Mouse (Mus musculus) kidney, embryonic 14.5 days (tissue): ENCODE measurements around the gene Kcnip4. TPM values are rescaled to one million over a fixed set of nuclear protein-coding genes. Genes with fewer than 3 reads are reported as not detected.

Source experiments
- ATAC-seq: fragments of 200-750 bp; cut with Nextera tagmentation; 2 replicates; pipeline ENCODE4 v1.8.0; 2017; ENCODE audit warnings: moderate number of reproducible peaks, mild to moderate bottlenecking, moderate TSS enrichment, moderate library complexity; ENCODE audit not compliant: low FRiP score, low TSS enrichment
- H3K27ac ChIP-seq: fragments of 300-500 bp; sonication (generic); 2 replicates; pipeline ENCODE4 v1.5.1; 2014; ENCODE audit warnings: low read depth, mild to moderate bottlenecking, low read length, moderate library complexity, mixed read lengths
- H3K27me3 ChIP-seq: fragments of 300-500 bp; sonication (generic); 2 replicates; pipeline ENCODE4 v1.6.1; 2014; ENCODE audit warnings: mild to moderate bottlenecking, low read length; ENCODE audit not compliant: control insufficient read depth, insufficient read depth
- H3K36me3 ChIP-seq: fragments of 300-500 bp; sonication (generic); 2 replicates; pipeline ENCODE4 v1.6.1; 2014; ENCODE audit warnings: low read length, mixed read lengths; ENCODE audit not compliant: control insufficient read depth, insufficient read depth
- H3K4me1 ChIP-seq: fragments of 300-500 bp; sonication (generic); 2 replicates; pipeline ENCODE4 v1.6.1; 2014; ENCODE audit warnings: low read length, mixed read lengths; ENCODE audit not compliant: control insufficient read depth, insufficient read depth
- H3K4me2 ChIP-seq: fragments of 300-500 bp; sonication (generic); replicated peaks from 2 replicates; pipeline ENCODE4 v1.6.1; 2014; ENCODE audit warnings: low read depth, mild to moderate bottlenecking, low read length
- H3K4me3 ChIP-seq: fragments of 300-500 bp; sonication (generic); 2 replicates; pipeline ENCODE4 v1.5.1; 2014; ENCODE audit warnings: mild to moderate bottlenecking, low read length
- H3K9ac ChIP-seq: fragments of 300-500 bp; sonication (generic); 2 replicates; pipeline ENCODE4 v1.6.1; 2014; ENCODE audit warnings: low read depth, mild to moderate bottlenecking, low read length, moderate library complexity
- H3K9me3 ChIP-seq: fragments of 300-500 bp; sonication (generic); 2 replicates; pipeline ENCODE4 v1.6.1; 2016; ENCODE audit warnings: low read length; ENCODE audit not compliant: control insufficient read depth
- whole genome bisulfite sequencing: fragments of 180-500 bp; shearing (Covaris S2); extraction: QIAGEN DNeasy Blood & Tissue Kit; methylation state at CpG from one replicate; pipeline ENCODE4 v1.1.7; 2014; 5-methylcytosine and 5-hydroxymethylcytosine counted together
- polyA plus RNA-seq: library from polyadenylated mRNA; unstranded; fragments of >200 nt; fragmentation: Nextera tagmentation; extraction: Ambion mirVana; gene quantifications from 2 replicates; pipeline ENCODE4 v1.2.1, GENCODE M21; 2014

Kcnip4 gene
- polyA plus RNA-seq, 1 experiment from 2014 or later = 1.4 TPM

DNA sequence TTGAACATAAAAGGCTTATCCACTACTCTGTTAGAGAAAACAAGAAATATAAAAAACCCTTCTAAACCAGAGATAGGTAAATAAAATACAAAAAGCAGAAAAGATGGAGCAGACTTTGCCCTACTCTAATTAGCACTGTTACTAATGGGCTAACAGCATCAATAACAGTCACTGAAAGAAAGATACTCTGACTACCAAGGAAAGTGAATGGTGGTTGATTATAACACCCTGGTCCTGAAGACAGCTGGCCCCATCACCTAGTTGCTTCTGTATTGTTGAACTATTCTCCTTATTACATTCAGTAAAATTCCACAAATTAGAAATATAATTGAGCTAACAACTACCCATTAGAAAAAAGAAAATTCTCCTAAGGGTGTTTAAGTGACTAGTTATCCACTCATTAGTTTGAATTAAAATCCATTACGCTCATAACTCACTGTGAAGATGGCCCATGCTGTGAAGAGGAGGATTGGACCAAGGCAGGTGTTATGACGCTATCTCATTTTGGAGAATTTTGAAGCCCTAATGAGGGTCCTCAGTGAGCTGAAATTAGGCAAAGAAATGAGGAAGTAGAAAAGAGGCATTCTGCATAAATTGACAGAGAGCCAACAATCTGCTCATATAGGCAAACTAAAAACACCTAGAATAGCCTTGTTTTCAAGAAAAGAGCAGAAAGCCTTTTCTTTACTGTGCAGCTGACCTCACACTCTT is 582.2 kb downstream of the Kcnip4 start:
- 89% methylated on average over 2 of the region's 2 CpGs for WGBS
- H3K27me3 ChIP-seq = no peaks in the 10 kb centered on the region

DNA sequence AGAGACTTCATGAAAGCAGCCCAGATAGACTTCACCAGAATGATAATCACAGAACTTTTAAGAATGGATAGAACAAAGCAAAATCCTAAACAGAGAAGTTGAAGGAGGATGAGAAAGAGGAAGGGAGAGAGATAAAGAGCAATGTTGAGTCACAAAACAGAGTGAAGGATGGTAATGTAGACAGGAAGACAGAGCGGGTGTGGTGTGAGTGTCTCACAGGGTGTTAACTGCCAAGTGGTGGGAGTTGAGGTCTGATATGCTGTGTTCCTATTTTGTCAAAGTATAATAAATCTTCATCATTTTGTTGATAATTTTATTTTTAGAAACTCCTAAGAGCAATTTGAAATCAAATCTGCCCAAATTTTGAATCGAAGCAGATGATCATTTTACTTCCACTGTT is 592.8 kb downstream of the Kcnip4 start:
- Histone ChIP-seq H3K27ac (no peak overlapping the region), H3K9me3 (no peaks in the 10 kb centered on the region), H3K36me3 (no peaks in the 10 kb centered on the region), H3K4me2 (no peak overlapping the region), H3K4me1 (no peaks in the 10 kb centered on the region), H3K9ac (no peak overlapping the region), H3K4me3 (no peak overlapping the region), H3K27me3 (no peaks in the 10 kb centered on the region)
- ATAC-seq = no peak
- WGBS = 85% methylated on average over 2 of the region's 2 CpGs

More for the DNA sequence above, 582.2 kb downstream of the Kcnip4 start:
- no peak overlapping the region for H3K27ac ChIP-seq
- H3K36me3 ChIP-seq = no peaks in the 10 kb centered on the region
- no peak overlapping the region for H3K4me3 ChIP-seq
- ATAC-seq = no peak
- H3K9ac ChIP-seq = no peak overlapping the region
- no peaks in the 10 kb centered on the region for H3K4me1 ChIP-seq
- H3K4me2 ChIP-seq = no peak overlapping the region
- H3K9me3 ChIP-seq = no peaks in the 10 kb centered on the region

DNA sequence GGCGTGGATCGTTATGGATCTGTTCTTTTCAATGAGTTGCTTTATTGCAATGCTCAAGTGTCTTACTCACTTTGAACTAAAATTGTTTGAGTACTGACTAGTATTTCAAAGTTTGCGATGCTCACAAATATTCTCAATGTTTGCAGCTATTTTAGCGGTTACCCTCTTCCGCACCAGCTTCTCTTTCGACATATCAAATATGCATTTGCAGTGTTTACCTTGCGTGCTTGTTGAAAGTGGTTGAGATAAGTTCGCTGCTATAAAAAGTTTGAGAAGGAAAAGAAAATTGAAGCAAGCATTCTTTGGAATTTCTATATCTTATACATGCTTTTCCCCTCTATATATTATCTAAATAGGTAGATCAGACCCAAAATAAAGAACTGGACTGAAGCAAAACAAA is 634.5 kb downstream of the Kcnip4 start:
- H3K4me3 ChIP-seq = peak overlapping the region; percentile 23; the same call in 1 of the 2 replicates
- no peaks in the 10 kb centered on the region; the same call in 1 of the 2 replicates for H3K27me3 ChIP-seq
- H3K27ac ChIP-seq = no peak overlapping the region
- 77% methylated on average over 8 of the region's 8 CpGs for WGBS
- no peaks in the 10 kb centered on the region for H3K4me1 ChIP-seq
- no peak for ATAC-seq
- H3K9me3 ChIP-seq = no peaks in the 10 kb centered on the region
- H3K4me2 ChIP-seq = peak overlapping the region; percentile 38
- H3K9ac ChIP-seq = no peak overlapping the region
- H3K36me3 ChIP-seq = no peaks in the 10 kb centered on the region

DNA sequence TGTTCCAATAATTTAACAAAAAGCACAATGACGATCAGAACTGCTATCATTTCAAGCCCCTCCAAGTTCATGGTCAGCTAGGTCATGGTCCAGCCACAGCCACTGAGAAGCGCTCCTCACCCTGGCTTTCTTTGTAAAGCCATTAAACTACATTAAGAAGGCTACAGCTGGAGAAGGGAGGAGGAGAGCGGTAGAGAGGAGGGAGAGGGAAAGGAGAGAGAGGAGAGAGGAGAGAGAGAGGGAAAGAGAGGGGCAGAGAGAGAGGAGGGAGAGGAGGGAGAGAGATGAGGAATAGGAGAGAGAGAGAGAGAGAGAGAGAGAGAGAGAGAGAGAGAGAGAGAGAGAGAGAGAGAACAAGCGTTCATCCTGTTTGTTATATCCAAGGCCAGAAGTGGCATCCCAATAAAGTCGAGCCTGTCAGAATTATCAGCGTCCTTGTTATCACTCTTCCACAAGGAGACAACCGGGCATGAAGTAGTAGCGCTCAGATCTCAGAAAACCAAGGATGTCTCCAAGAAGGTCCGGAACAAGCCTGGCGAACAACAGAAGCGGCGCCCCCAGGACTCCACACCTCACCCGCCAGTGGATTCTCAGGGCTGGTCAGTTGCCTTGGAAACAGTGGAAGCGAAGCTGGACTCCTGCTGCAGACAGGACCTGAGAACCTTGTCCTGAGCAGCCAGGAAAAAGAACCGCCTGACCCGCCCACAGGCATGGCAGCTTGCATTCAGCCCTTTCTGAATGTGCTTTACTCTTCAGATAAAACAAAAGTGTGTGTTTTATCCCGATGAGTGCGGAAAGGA is 635.1 kb downstream of the Kcnip4 start:
- Histone ChIP-seq H3K27ac (no peak overlapping the region), H3K9ac (no peak overlapping the region), H3K27me3 (no peaks in the 10 kb centered on the region; the same call in 1 of the 2 replicates), H3K9me3 (no peaks in the 10 kb centered on the region), H3K36me3 (no peaks in the 10 kb centered on the region), H3K4me3 (peak overlapping the region; percentile 23), H3K4me1 (no peaks in the 10 kb centered on the region), H3K4me2 (peak overlapping the region; percentile 38)
- 13% methylated on average over 18 of the region's 18 CpGs for WGBS
- peak; percentile 81; the same call in 1 of the 2 replicates for ATAC-seq

DNA sequence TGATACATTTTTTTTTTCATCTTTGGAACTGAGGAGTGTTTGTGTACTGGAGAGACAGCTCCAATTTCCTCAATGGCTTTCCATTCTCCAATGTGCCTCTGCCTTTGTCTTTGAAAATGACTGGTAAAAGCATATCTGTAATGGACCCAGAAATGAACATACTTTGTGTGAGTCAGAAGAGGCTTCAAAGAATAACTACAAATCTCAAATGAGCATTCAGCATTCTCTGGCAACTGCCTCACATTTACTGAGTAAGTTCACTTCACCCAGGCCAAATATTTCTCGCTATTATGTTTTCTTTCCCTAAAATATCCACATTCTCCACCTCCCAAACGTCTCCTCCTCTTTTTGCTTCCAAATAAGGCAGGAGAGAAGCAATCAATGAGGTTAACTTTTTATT is 646.6 kb downstream of the Kcnip4 start:
- no peaks in the 10 kb centered on the region for H3K36me3 ChIP-seq
- H3K27ac ChIP-seq = no peak overlapping the region
- no peak overlapping the region for H3K4me3 ChIP-seq
- H3K9me3 ChIP-seq = no peaks in the 10 kb centered on the region
- H3K9ac ChIP-seq = no peak overlapping the region
- ATAC-seq = no peak
- no peak overlapping the region for H3K4me2 ChIP-seq
- 54% methylated on average over 2 of the region's 2 CpGs for WGBS
- H3K4me1 ChIP-seq = no peaks in the 10 kb centered on the region
- no peaks in the 10 kb centered on the region for H3K27me3 ChIP-seq

DNA sequence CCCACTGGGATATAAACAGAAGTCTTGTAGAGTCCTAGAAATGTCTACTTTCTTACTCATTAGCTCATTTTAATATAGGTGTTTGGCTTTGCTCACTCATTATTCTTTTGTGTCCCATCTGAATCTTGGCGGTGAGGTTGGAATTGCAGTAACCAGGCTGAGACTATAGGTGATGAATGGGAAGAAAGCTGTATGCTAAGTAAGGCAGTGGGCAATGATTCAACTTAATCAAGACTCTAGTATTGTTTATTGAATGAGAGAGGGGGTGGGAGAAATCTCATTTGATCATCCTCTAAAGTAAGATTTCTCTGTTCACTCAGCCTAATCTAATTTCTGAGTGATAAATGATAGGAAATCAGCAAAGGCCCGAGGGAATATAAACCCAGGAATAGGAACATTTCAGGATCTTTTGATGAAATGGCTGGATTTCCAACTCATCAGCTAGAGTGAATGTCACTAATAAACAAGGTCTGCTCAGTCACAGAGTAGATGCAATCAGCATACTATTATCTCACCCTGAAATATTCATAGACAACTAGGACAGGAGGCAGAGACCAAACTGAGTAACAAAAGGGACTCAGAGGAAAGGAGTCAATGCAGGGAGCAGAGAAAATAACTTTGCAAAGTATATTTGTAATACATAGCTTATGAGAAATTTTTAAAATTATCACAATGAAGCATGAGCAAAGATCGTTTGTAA is 660.3 kb downstream of the Kcnip4 start:
- H3K9me3 ChIP-seq = no peaks in the 10 kb centered on the region
- H3K4me1 ChIP-seq = no peaks in the 10 kb centered on the region
- no peak overlapping the region for H3K9ac ChIP-seq
- no peak overlapping the region for H3K27ac ChIP-seq
- no peaks in the 10 kb centered on the region for H3K36me3 ChIP-seq
- no peak overlapping the region for H3K4me3 ChIP-seq
- no peak overlapping the region for H3K4me2 ChIP-seq
- ATAC-seq = no peak
- H3K27me3 ChIP-seq = no peaks in the 10 kb centered on the region
- WGBS = 78% methylated on average over 3 of the region's 3 CpGs

DNA sequence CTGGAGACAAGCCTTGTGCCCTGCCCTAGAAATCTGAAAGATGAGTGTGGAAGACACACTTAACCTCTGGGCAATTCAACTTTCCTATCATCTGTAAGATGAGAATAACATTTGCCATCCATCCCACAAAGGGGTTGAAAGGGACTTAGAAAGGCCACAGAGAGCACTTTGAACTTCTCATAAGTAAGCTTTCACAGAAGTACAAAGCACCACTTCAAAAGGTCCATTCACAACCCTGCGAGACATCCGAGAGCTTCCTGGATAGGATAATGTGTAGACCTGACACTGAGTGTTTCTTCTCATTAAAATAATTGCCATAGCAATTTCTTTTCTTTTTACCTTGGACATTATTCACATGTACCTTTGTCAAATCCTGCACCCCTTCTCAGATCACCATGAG is 683.7 kb downstream of the Kcnip4 start:
- Histone ChIP-seq H3K36me3 (no peaks in the 10 kb centered on the region), H3K4me1 (no peaks in the 10 kb centered on the region), H3K4me2 (no peak overlapping the region), H3K9ac (no peak overlapping the region), H3K27ac (no peak overlapping the region), H3K27me3 (no peaks in the 10 kb centered on the region), H3K4me3 (no peak overlapping the region), H3K9me3 (no peaks in the 10 kb centered on the region)
- WGBS = 36% methylated on average over 2 of the region's 2 CpGs
- no peak for ATAC-seq

DNA sequence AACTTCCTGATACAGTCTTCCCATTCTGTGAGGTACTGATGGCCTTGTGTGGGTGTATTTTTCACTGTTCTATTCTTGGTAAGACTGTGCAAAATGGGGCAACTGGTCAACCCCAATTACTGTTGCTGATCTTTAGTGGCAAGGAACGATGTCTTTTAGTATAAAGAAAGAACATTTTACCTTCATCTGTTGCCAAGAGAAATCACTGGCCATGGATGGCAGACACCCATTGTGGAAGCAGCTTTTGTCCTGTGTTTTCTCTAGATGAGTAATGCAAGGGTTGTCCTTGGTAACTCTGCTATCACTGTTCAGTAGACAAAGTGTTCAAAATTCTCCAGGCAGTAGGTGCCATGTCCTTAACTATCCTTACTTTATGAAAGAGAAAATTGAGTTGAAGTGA is 729.2 kb downstream of the Kcnip4 start:
- Histone ChIP-seq H3K4me2 (no peak overlapping the region), H3K9me3 (no peaks in the 10 kb centered on the region), H3K27me3 (no peaks in the 10 kb centered on the region), H3K36me3 (no peaks in the 10 kb centered on the region), H3K4me3 (no peak overlapping the region), H3K4me1 (no peaks in the 10 kb centered on the region), H3K27ac (no peak overlapping the region), H3K9ac (no peak overlapping the region)
- ATAC-seq = no peak
- 82% methylated on average over 1 of the region's 1 CpGs for WGBS

DNA sequence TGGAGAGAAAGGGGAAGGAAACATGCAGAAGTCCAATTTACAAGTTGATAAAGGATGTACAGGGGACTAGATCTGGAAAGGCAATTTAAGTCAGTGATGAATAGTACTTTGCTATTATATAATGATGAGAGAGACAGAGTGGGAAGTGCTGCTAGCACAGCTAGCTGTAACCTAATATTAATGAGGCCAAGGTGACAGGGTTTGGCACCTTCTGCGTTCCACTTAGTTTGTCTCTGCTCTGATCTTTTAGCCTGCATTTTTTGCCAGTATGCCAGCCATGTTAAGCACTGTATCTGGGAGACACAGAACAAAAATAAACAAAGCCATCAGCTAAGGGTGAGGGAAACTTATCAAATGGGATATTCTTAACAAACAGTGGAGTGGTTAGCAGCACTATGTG is 745.3 kb downstream of the Kcnip4 start:
- ATAC-seq = no peak
- Histone ChIP-seq H3K27ac (no peak overlapping the region), H3K9ac (no peak overlapping the region), H3K27me3 (no peaks in the 10 kb centered on the region), H3K4me3 (no peak overlapping the region), H3K4me2 (no peak overlapping the region), H3K4me1 (no peaks in the 10 kb centered on the region), H3K36me3 (no peaks in the 10 kb centered on the region), H3K9me3 (no peaks in the 10 kb centered on the region)
- 14% methylated on average over 1 of the region's 1 CpGs for WGBS
